Mouse (Mus musculus): Measurements from ENCODE around the gene Cldn13. TPM values are rescaled to one million over a fixed set of nuclear protein-coding genes. Genes with fewer than 3 reads are reported as not detected.
"Not testable (repeated sequence)": the region's sequence is repeated elsewhere in the genome, so short reads cannot be mapped to it uniquely, and the experiment has no call there.

Cldn13 gene
- 11.2 and 12.2 TPM in 2 replicates for polyA plus RNA-seq (2012; rRNA removed)

DNA sequence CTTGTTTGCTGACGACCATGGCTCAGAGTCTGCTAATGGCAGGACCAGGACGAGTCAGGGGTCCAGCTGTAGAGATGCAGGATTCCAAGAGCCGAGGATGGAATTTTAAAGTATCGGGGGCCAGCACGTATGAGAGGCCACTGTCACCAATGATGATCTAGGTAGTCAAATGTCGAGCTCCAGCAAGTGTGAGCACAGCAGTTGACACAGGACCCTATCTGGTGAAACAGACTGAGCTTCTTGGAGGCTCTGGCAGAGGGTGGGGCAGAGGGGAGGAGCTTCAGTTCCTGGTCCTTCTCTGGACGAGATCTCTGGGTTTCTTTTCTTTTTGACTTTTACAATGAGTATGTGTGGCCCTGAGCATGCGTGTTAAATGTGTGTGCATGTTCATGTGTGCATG lies at the start of gene Cldn13:
Cldn13 (minus strand) TSS at position 216 of the 400 bp plus-strand sequence.
- H3K27ac ChIP-seq (ENCODE audit: control insufficient read depth, insufficient read depth, low read depth, low read length) = no peak within 1 kb of the TSS
- no peak for TF ChIP-seq CTCF (IDR thresholded peaks at IDR 0.05; ENCODE audit: control insufficient read depth, insufficient read depth, insufficient replicate concordance, low read depth, low read length)
- no peak for TF ChIP-seq POLR2A (IDR thresholded peaks at IDR 0.05; ENCODE audit: control insufficient read depth, low read depth, low read length)
- no peaks in the 10 kb centered on the region for H3K36me3 ChIP-seq (ENCODE audit: control insufficient read depth, insufficient read depth, low read length)
- peak within 1 kb of the TSS; percentile 56 for H3K4me3 ChIP-seq (ENCODE audit: control insufficient read depth, low read depth, low read length)
- no peaks in the 10 kb centered on the region for H3K27me3 ChIP-seq (ENCODE audit: control insufficient read depth, insufficient read depth, low read length)
- peaks cover 2% of the 10 kb centered on the region; the same call in 1 of the 2 replicates for H3K4me1 ChIP-seq (ENCODE audit: control insufficient read depth, insufficient read depth, low read length)

GRCm38 (mm10) chr5:134964655-134965054 lies 49.3 kb upstream of the Cldn13 start:
- not testable (repeated sequence) for H3K27ac ChIP-seq (ENCODE audit: control insufficient read depth, insufficient read depth, low read depth, low read length); H3K27me3 ChIP-seq (ENCODE audit: control insufficient read depth, insufficient read depth, low read length); H3K4me3 ChIP-seq (ENCODE audit: control insufficient read depth, low read depth, low read length); H3K36me3 ChIP-seq (ENCODE audit: control insufficient read depth, insufficient read depth, low read length)
- H3K4me1 ChIP-seq (ENCODE audit: control insufficient read depth, insufficient read depth, low read length) = peaks cover 22% of the 10 kb centered on the region

DNA sequence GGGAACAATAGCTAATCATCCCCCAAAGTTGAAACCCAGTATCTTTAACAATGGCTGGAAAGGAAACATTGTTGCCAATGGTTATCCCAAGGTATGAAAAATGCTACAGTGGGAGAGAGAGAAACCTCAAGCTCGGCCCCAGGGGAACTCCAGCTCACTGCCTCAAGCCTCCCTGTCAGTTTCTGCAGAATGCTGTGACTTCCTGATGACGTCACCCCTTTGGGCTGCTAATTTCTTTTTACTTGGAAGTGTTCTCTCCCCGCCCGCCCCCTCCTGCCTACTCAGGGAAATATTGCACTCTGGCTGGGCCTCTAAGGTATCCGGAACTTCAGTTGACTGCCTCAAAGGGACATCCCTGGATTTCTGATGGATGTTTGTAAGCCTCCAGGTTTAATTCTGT lies 48.2 kb upstream of the Cldn13 start:
- peaks cover 22% of the 10 kb centered on the region for H3K4me1 ChIP-seq (ENCODE audit: control insufficient read depth, insufficient read depth, low read length)

DNA sequence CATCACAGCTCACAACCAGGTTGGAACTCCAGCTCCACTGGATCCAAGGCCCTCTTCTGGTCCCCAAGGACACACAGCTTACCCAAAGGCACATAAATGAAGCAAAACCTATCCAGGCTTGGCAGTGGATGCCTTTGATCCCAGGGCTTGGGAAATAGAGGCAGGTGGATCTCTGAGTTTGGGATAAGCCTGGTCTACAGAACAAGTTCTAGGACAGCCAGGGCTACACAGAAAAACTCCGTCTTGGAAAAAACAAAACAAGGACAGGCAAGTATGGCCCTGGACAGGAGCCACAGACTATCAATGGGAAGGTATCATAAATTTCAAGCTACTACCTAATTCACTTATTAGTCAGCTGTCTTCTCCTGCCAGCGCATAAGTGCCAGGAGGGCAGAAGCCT lies 46.2 kb upstream of the Cldn13 start:
- TF ChIP-seq CTCF (IDR thresholded peaks at IDR 0.05; ENCODE audit: control insufficient read depth, insufficient read depth, insufficient replicate concordance, low read depth, low read length) (no peak), POLR2A (IDR thresholded peaks at IDR 0.05; ENCODE audit: control insufficient read depth, low read depth, low read length) (no peak)
- H3K36me3 ChIP-seq (ENCODE audit: control insufficient read depth, insufficient read depth, low read length) = no peaks in the 10 kb centered on the region
- no peak overlapping the region for H3K27ac ChIP-seq (ENCODE audit: control insufficient read depth, insufficient read depth, low read depth, low read length)
- no peak overlapping the region for H3K4me3 ChIP-seq (ENCODE audit: control insufficient read depth, low read depth, low read length)
- H3K27me3 ChIP-seq (ENCODE audit: control insufficient read depth, insufficient read depth, low read length) = no peaks in the 10 kb centered on the region
- peaks cover 16% of the 10 kb centered on the region for H3K4me1 ChIP-seq (ENCODE audit: control insufficient read depth, insufficient read depth, low read length)

More for the DNA sequence above, 48.2 kb upstream of the Cldn13 start:
- no peaks in the 10 kb centered on the region for H3K27me3 ChIP-seq (ENCODE audit: control insufficient read depth, insufficient read depth, low read length)
- TF ChIP-seq CTCF (IDR thresholded peaks at IDR 0.05; ENCODE audit: control insufficient read depth, insufficient read depth, insufficient replicate concordance, low read depth, low read length) (no peak), POLR2A (IDR thresholded peaks at IDR 0.05; ENCODE audit: control insufficient read depth, low read depth, low read length) (no peak)
- no peak overlapping the region for H3K27ac ChIP-seq (ENCODE audit: control insufficient read depth, insufficient read depth, low read depth, low read length)
- no peaks in the 10 kb centered on the region for H3K36me3 ChIP-seq (ENCODE audit: control insufficient read depth, insufficient read depth, low read length)
- no peak overlapping the region for H3K4me3 ChIP-seq (ENCODE audit: control insufficient read depth, low read depth, low read length)

DNA sequence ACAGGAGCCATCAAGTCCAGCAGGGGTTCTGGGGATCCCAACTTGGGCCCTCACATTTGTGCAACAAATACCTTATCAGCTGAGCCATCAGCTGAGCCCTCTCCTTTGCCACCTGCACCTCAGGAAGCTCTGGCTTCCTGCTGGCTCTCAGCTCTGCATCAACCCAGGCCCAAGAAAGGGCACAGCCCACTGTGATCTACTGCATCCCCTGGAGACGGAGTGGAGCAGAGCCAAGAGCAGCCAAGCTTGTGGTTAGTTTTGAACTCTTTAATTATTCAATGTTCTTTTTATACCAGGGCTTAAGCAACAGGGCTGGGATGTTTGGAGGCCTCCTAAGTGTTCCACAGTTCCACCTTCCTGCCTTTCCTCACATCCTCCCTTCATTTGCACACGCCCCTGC lies 45.1 kb upstream of the Cldn13 start:
- no peaks in the 10 kb centered on the region for H3K27me3 ChIP-seq (ENCODE audit: control insufficient read depth, insufficient read depth, low read length)
- H3K27ac ChIP-seq (ENCODE audit: control insufficient read depth, insufficient read depth, low read depth, low read length) = no peak overlapping the region
- no peak overlapping the region for H3K4me3 ChIP-seq (ENCODE audit: control insufficient read depth, low read depth, low read length)
- TF ChIP-seq CTCF (IDR thresholded peaks at IDR 0.05; ENCODE audit: control insufficient read depth, insufficient read depth, insufficient replicate concordance, low read depth, low read length) = no peak
- no peak for TF ChIP-seq POLR2A (IDR thresholded peaks at IDR 0.05; ENCODE audit: control insufficient read depth, low read depth, low read length)
- H3K4me1 ChIP-seq (ENCODE audit: control insufficient read depth, insufficient read depth, low read length) = peaks cover 7% of the 10 kb centered on the region
- no peaks in the 10 kb centered on the region for H3K36me3 ChIP-seq (ENCODE audit: control insufficient read depth, insufficient read depth, low read length)

DNA sequence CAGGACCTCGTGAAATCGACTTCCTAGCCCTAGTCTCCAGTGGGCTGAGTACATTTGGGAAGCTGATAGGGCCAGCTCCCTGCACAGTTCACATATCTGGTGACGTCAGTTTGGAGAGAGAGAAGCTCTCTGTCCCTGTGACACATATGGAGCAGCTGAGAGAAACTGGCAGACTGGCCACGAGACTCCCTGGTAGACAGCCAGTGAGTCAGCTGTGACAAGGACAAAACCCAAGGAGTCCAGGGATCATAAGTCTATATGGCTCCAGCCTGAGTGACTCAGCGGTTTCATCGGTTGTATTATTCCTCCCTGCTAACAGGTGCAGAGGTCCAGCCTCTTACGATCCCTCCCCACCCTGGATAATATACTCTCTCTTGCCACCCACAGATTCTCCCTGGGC lies 43.8 kb upstream of the Cldn13 start:
- Histone ChIP-seq H3K4me1 (ENCODE audit: control insufficient read depth, insufficient read depth, low read length) (peaks cover 5% of the 10 kb centered on the region; the same call in 1 of the 2 replicates), H3K27me3 (ENCODE audit: control insufficient read depth, insufficient read depth, low read length) (no peaks in the 10 kb centered on the region), H3K36me3 (ENCODE audit: control insufficient read depth, insufficient read depth, low read length) (no peaks in the 10 kb centered on the region), H3K27ac (ENCODE audit: control insufficient read depth, insufficient read depth, low read depth, low read length) (no peak overlapping the region), H3K4me3 (ENCODE audit: control insufficient read depth, low read depth, low read length) (no peak overlapping the region)
- TF ChIP-seq CTCF (IDR thresholded peaks at IDR 0.05; ENCODE audit: control insufficient read depth, insufficient read depth, insufficient replicate concordance, low read depth, low read length) (no peak), POLR2A (IDR thresholded peaks at IDR 0.05; ENCODE audit: control insufficient read depth, low read depth, low read length) (no peak)

- TF ChIP-seq POLR2A (IDR thresholded peaks at IDR 0.05; ENCODE audit: control insufficient read depth, low read depth, low read length) (no peak), CTCF (IDR thresholded peaks at IDR 0.05; ENCODE audit: control insufficient read depth, insufficient read depth, insufficient replicate concordance, low read depth, low read length) (no peak)
- no peak overlapping the region for H3K4me3 ChIP-seq (ENCODE audit: control insufficient read depth, low read depth, low read length)
- no peaks in the 10 kb centered on the region for H3K36me3 ChIP-seq (ENCODE audit: control insufficient read depth, insufficient read depth, low read length)
- H3K27ac ChIP-seq (ENCODE audit: control insufficient read depth, insufficient read depth, low read depth, low read length) = no peak overlapping the region
- H3K4me1 ChIP-seq (ENCODE audit: control insufficient read depth, insufficient read depth, low read length) = peaks cover 8% of the 10 kb centered on the region
- no peaks in the 10 kb centered on the region for H3K27me3 ChIP-seq (ENCODE audit: control insufficient read depth, insufficient read depth, low read length)
These were observed 40.2 kb upstream of the Cldn13 start for GRCm38 (mm10) chr5:134955491-134955890.
